Mouse (Mus musculus) megakaryocyte, embryonic 14.5 days (primary cell): ENCODE measurements around the gene BC030867.

Experiments
- FLI1 ChIP-seq: IDR thresholded peaks from 2 replicates; pipeline ENCODE4 v1.6.1; 2012; ENCODE audit warnings: low read length, inconsistent platforms, mixed read lengths
- GATA1 ChIP-seq: IDR thresholded peaks from 3 replicates; pipeline ENCODE4 v1.6.1; 2012; ENCODE audit warnings: mixed read lengths, low read length, inconsistent platforms, borderline replicate concordance

- no peak for TF ChIP-seq FLI1
- TF ChIP-seq GATA1, result no peak
Measured at GRCm38 (mm10) chr11:102217396-102217795, 31.3 kb upstream of the BC030867 start.
